Mouse (Mus musculus): ENCODE data around the gene Fancl. TPM values are rescaled to one million over a fixed set of nuclear protein-coding genes. Genes with fewer than 3 reads are reported as not detected.

The Fancl gene
- polyA plus RNA-seq, 1 experiment = 7.8 TPM

- Histone ChIP-seq H3K4me3 (ENCODE audit: insufficient read depth, low read length) (no peak overlapping the region), H3K4me1 (ENCODE audit: control insufficient read depth, insufficient read depth, low read length) (no peaks in the 10 kb centered on the region), H3K27ac (ENCODE audit: insufficient read depth, low read length) (no peak overlapping the region)
- TF ChIP-seq CTCF (IDR thresholded peaks at IDR 0.05; ENCODE audit: extremely low read depth, insufficient read depth, low read length) = no peak
- TF ChIP-seq POLR2A (IDR thresholded peaks at IDR 0.05; ENCODE audit: extremely low read depth, insufficient read depth, low read length) = no peak
These were observed 35.5 kb downstream of the Fancl start for GRCm38 (mm10) chr11:26421472-26421871.

GRCm38 (mm10) chr11:26434229-26434628, 48.3 kb downstream of the Fancl start:
- TF ChIP-seq POLR2A (IDR thresholded peaks at IDR 0.05; ENCODE audit: extremely low read depth, insufficient read depth, low read length) (no peak), CTCF (IDR thresholded peaks at IDR 0.05; ENCODE audit: extremely low read depth, insufficient read depth, low read length) (no peak)
- no peaks in the 10 kb centered on the region for H3K4me1 ChIP-seq (ENCODE audit: control insufficient read depth, insufficient read depth, low read length)
- H3K4me3 ChIP-seq (ENCODE audit: insufficient read depth, low read length) = no peak overlapping the region
- no peak overlapping the region for H3K27ac ChIP-seq (ENCODE audit: insufficient read depth, low read length)

GRCm38 (mm10) chr11:26437818-26438217, 51.9 kb downstream of the Fancl start:
- no peak overlapping the region for H3K27ac ChIP-seq (ENCODE audit: insufficient read depth, low read length)
- 0 out of 2 replicates have a peak overlapping the region, but pooled peaks have one; percentile 6 for H3K4me3 ChIP-seq (ENCODE audit: insufficient read depth, low read length)
- TF ChIP-seq CTCF (IDR thresholded peaks at IDR 0.05; ENCODE audit: extremely low read depth, insufficient read depth, low read length) = no peak
- no peaks in the 10 kb centered on the region for H3K4me1 ChIP-seq (ENCODE audit: control insufficient read depth, insufficient read depth, low read length)

- Histone ChIP-seq H3K4me1 (ENCODE audit: control insufficient read depth, insufficient read depth, low read length) (no peaks in the 10 kb centered on the region), H3K4me3 (ENCODE audit: insufficient read depth, low read length) (no peak overlapping the region), H3K27ac (ENCODE audit: insufficient read depth, low read length) (no peak overlapping the region)
- TF ChIP-seq CTCF (IDR thresholded peaks at IDR 0.05; ENCODE audit: extremely low read depth, insufficient read depth, low read length) (no peak), POLR2A (IDR thresholded peaks at IDR 0.05; ENCODE audit: extremely low read depth, insufficient read depth, low read length) (no peak)
These were observed 55.2 kb downstream of the Fancl start for GRCm38 (mm10) chr11:26441121-26441520.

- Histone ChIP-seq H3K27ac (ENCODE audit: insufficient read depth, low read length) (no peak overlapping the region), H3K4me1 (ENCODE audit: control insufficient read depth, insufficient read depth, low read length) (no peaks in the 10 kb centered on the region), H3K4me3 (ENCODE audit: insufficient read depth, low read length) (no peak overlapping the region)
- no peak for TF ChIP-seq CTCF (IDR thresholded peaks at IDR 0.05; ENCODE audit: extremely low read depth, insufficient read depth, low read length)
- no peak for TF ChIP-seq POLR2A (IDR thresholded peaks at IDR 0.05; ENCODE audit: extremely low read depth, insufficient read depth, low read length)
These were observed 58.4 kb downstream of the Fancl start for GRCm38 (mm10) chr11:26444374-26444773.

- TF ChIP-seq POLR2A (IDR thresholded peaks at IDR 0.05; ENCODE audit: extremely low read depth, insufficient read depth, low read length) (no peak), CTCF (IDR thresholded peaks at IDR 0.05; ENCODE audit: extremely low read depth, insufficient read depth, low read length) (no peak)
- H3K27ac ChIP-seq (ENCODE audit: insufficient read depth, low read length) = no peak overlapping the region
- H3K4me1 ChIP-seq (ENCODE audit: control insufficient read depth, insufficient read depth, low read length) = no peaks in the 10 kb centered on the region
These were observed 63.9 kb downstream of the Fancl start for GRCm38 (mm10) chr11:26449789-26450188.

GRCm38 (mm10) chr11:26450636-26451035, 64.7 kb downstream of the Fancl start:
- no peaks in the 10 kb centered on the region for H3K4me1 ChIP-seq (ENCODE audit: control insufficient read depth, insufficient read depth, low read length)
- TF ChIP-seq POLR2A (IDR thresholded peaks at IDR 0.05; ENCODE audit: extremely low read depth, insufficient read depth, low read length) = no peak
- no peak for TF ChIP-seq CTCF (IDR thresholded peaks at IDR 0.05; ENCODE audit: extremely low read depth, insufficient read depth, low read length)
- H3K4me3 ChIP-seq (ENCODE audit: insufficient read depth, low read length) = no peak overlapping the region
- H3K27ac ChIP-seq (ENCODE audit: insufficient read depth, low read length) = no peak overlapping the region

More at GRCm38 (mm10) chr11:26449789-26450188, 63.9 kb downstream of the Fancl start:
- no peak overlapping the region for H3K4me3 ChIP-seq (ENCODE audit: insufficient read depth, low read length)

- Histone ChIP-seq H3K27ac (ENCODE audit: insufficient read depth, low read length) (no peak overlapping the region), H3K4me3 (ENCODE audit: insufficient read depth, low read length) (no peak overlapping the region), H3K4me1 (ENCODE audit: control insufficient read depth, insufficient read depth, low read length) (no peaks in the 10 kb centered on the region)
- TF ChIP-seq POLR2A (IDR thresholded peaks at IDR 0.05; ENCODE audit: extremely low read depth, insufficient read depth, low read length) (no peak), CTCF (IDR thresholded peaks at IDR 0.05; ENCODE audit: extremely low read depth, insufficient read depth, low read length) (no peak)
These were observed 65.3 kb downstream of the Fancl start for GRCm38 (mm10) chr11:26451228-26451627.

GRCm38 (mm10) chr11:26452693-26453092, 66.8 kb downstream of the Fancl start:
- Histone ChIP-seq H3K27ac (ENCODE audit: insufficient read depth, low read length) (no peak overlapping the region), H3K4me1 (ENCODE audit: control insufficient read depth, insufficient read depth, low read length) (no peaks in the 10 kb centered on the region), H3K4me3 (ENCODE audit: insufficient read depth, low read length) (no peak overlapping the region)
- no peak for TF ChIP-seq POLR2A (IDR thresholded peaks at IDR 0.05; ENCODE audit: extremely low read depth, insufficient read depth, low read length)

- no peak overlapping the region for H3K4me3 ChIP-seq (ENCODE audit: insufficient read depth, low read length)
- H3K4me1 ChIP-seq (ENCODE audit: control insufficient read depth, insufficient read depth, low read length) = no peaks in the 10 kb centered on the region
- TF ChIP-seq CTCF (IDR thresholded peaks at IDR 0.05; ENCODE audit: extremely low read depth, insufficient read depth, low read length) (no peak), POLR2A (IDR thresholded peaks at IDR 0.05; ENCODE audit: extremely low read depth, insufficient read depth, low read length) (no peak)
- no peak overlapping the region for H3K27ac ChIP-seq (ENCODE audit: insufficient read depth, low read length)
These were observed 68.1 kb downstream of the Fancl start for GRCm38 (mm10) chr11:26454081-26454480.

Measured in cortical plate, adult 2 months (tissue).